Comparison of ENCODE assay signal across 10 mouse cellular contexts in the genomic region with DNA sequence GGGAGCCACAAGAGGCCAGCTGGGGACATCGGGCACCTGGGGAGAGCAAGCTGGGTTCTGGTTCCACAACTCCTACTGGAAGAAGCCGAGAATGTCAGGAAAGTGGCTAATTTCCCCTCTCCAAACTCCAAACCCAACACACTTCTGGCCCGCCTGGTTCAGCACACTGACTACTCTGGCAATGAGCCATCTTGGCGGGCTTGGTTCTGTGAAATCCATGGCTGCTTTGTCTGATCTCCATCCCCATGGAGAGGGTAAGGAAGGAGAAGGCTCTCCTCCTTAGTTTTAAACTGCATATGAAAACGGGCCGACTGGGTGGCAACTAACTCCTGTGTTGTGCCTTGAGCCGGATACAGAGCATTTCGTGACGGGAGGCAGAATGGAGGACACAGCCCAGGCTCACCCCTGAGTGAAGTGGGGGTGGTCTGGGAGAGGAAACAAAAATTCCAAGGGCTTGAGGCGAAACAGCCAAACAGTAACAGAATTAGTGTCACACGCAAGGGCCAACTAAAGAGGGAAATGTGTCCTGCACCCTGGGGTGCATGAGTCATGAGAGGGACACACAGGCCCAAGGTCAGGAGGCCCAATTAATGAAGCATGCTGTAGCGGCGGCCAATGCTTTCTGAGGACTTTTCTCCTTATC. TPM values are rescaled to one million over a fixed set of nuclear protein-coding genes. Genes with fewer than 3 reads are reported as not detected.
DNase-seq lines count a peak whose midpoint lies in the region; ATAC-seq and TF ChIP-seq lines count a peak whose summit lies in the region.
"Had no signal": no experiment of that assay in that cellular context is flagged by ENCODE, and none has a peak within 500 bp of the region (broad histone marks: within the 10 kb centered on the region; RNA-seq: fewer than 3 reads in every experiment).

No protein-coding gene starts in this region.

- H3K36me3 ChIP-seq in heart, adult 2 months (ENCODE audit: control insufficient read depth, insufficient read depth, low read length) = no peaks in the 10 kb centered on the region
- peaks cover 76% of the 10 kb centered on the region for H3K36me3 ChIP-seq in heart, embryonic 12.5 days
- H3K36me3 ChIP-seq in E14TG2a.4 (ENCODE audit: insufficient read depth, low read length) = peaks cover 8% of the 10 kb centered on the region
- H3K36me3 ChIP-seq in midbrain, embryonic 14.5 days (ENCODE audit: control insufficient read depth, insufficient read depth, low read length) = no peaks in the 10 kb centered on the region

- H3K4me3 ChIP-seq in heart, adult 2 months = no peak overlapping the region
- H3K4me3 ChIP-seq in heart, embryonic 12.5 days = no peak overlapping the region
- peak overlapping the region; percentile 39; the same call in 1 of the 2 replicates for H3K4me3 ChIP-seq in E14TG2a.4 (replicated peaks; ENCODE audit: low read length)
- H3K4me3 ChIP-seq in midbrain, embryonic 14.5 days (replicated peaks; ENCODE audit: low read depth, low read length) = no peak overlapping the region
- H3K4me3 ChIP-seq: neural tube, embryonic 12.5 days had no signal

- intact Hi-C loops in heart, adult 2 months (cut with DNase I) = no loop called here
- intact Hi-C loops in heart, postnatal 14 days (cut with DNase I) = no loop called here

- no peak overlapping the region for H3K4me2 ChIP-seq in heart, embryonic 12.5 days
- H3K4me2 ChIP-seq in midbrain, embryonic 14.5 days (ENCODE audit: low read length) = no peak overlapping the region
- H3K4me2 ChIP-seq: neural tube, embryonic 12.5 days had no signal

- 72% methylated on average over 13 of the region's 13 CpGs for WGBS in heart, adult 2 months
- 78% methylated on average over 13 of the region's 13 CpGs for WGBS in heart, embryonic 12.5 days
- 84% methylated on average over 13 of the region's 13 CpGs for WGBS in midbrain, embryonic 14.5 days

- no peak for ATAC-seq in heart, embryonic 12.5 days (ENCODE audit: insufficient number of reproducible peaks, low FRiP score)
- ATAC-seq in midbrain, embryonic 14.5 days (ENCODE audit: low FRiP score, low TSS enrichment) = no peak

- H3K27ac ChIP-seq in heart, adult 2 months = no peak overlapping the region
- H3K27ac ChIP-seq in heart, embryonic 12.5 days (ENCODE audit: poor library complexity, severe bottlenecking) = no peak overlapping the region
- H3K27ac ChIP-seq in midbrain, embryonic 14.5 days (replicated peaks; ENCODE audit: low read depth, low read length) = no peak overlapping the region
- H3K27ac ChIP-seq: neural tube, embryonic 12.5 days had no signal

- peak; percentile 49 to 50 for DNase-seq in heart, adult 2 months
- DNase-seq in cerebellum, adult 18-20 months = peak; percentile 17 to 38
- DNase-seq in heart, postnatal 14 days = peak; percentile 47 to 61
- DNase-seq in midbrain, embryonic 14.5 days = peak; percentile 44
- no peak for DNase-seq in ovary, postnatal 10 days (ENCODE audit: low spot score)
- no peak for DNase-seq in urinary bladder, adult 2 months (ENCODE audit: low spot score)

- no peak for TF ChIP-seq POLR2A in heart, adult 2 months (IDR thresholded peaks at IDR 0.05; ENCODE audit: insufficient read depth, low read depth, low read length)

- H3K27me3 ChIP-seq in heart, adult 2 months (ENCODE audit: control insufficient read depth, insufficient read depth, low read length) = no peaks in the 10 kb centered on the region
- no peaks in the 10 kb centered on the region for H3K27me3 ChIP-seq in heart, embryonic 12.5 days (replicated peaks)
- no peaks in the 10 kb centered on the region for H3K27me3 ChIP-seq in E14TG2a.4 (ENCODE audit: insufficient read depth, low read length)
- no peaks in the 10 kb centered on the region for H3K27me3 ChIP-seq in midbrain, embryonic 14.5 days (ENCODE audit: control insufficient read depth, insufficient read depth, low read length)
- H3K27me3 ChIP-seq: CH12.LX; neural tube, embryonic 12.5 days had no signal

- no peak for TF ChIP-seq EP300 in heart, adult 2 months (IDR thresholded peaks at IDR 0.05; ENCODE audit: insufficient read depth, low read depth, low read length)

- no peak for TF ChIP-seq CTCF in heart, adult 2 months (IDR thresholded peaks at IDR 0.05)
- no peak for TF ChIP-seq CTCF in E14TG2a.4 (conservative IDR thresholded peaks at IDR 0.05; ENCODE audit: low read length)

- H3K79me2 ChIP-seq in heart, adult 2 months (replicated peaks; ENCODE audit: control insufficient read depth, insufficient read depth, low read length) = no peaks in the 10 kb centered on the region

- H3K9me3 ChIP-seq in heart, embryonic 12.5 days (replicated peaks) = no peaks in the 10 kb centered on the region
- H3K9me3 ChIP-seq in E14TG2a.4 (ENCODE audit: low read length) = no peaks in the 10 kb centered on the region
- H3K9me3 ChIP-seq in midbrain, embryonic 14.5 days (ENCODE audit: control insufficient read depth, low read length) = no peaks in the 10 kb centered on the region
- H3K9me3 ChIP-seq: neural tube, embryonic 12.5 days had no signal

- no peak overlapping the region for H3K9ac ChIP-seq in heart, adult 2 months (ENCODE audit: low read depth, low read length)
- no peak overlapping the region for H3K9ac ChIP-seq in heart, embryonic 12.5 days
- no peak overlapping the region for H3K9ac ChIP-seq in midbrain, embryonic 14.5 days (replicated peaks; ENCODE audit: low read length)
- H3K9ac ChIP-seq: neural tube, embryonic 12.5 days had no signal

- peaks cover 2% of the 10 kb centered on the region for H3K4me1 ChIP-seq in heart, adult 2 months (ENCODE audit: control insufficient read depth, insufficient read depth, low read length)
- peaks cover 11% of the 10 kb centered on the region for H3K4me1 ChIP-seq in heart, embryonic 12.5 days (replicated peaks)
- H3K4me1 ChIP-seq in E14TG2a.4 (replicated peaks; ENCODE audit: low read depth, low read length) = peaks cover 30% of the 10 kb centered on the region
- H3K4me1 ChIP-seq in midbrain, embryonic 14.5 days (ENCODE audit: control insufficient read depth, insufficient read depth, low read length) = no peaks in the 10 kb centered on the region
- H3K4me1 ChIP-seq: neural tube, embryonic 12.5 days had no signal

RNA-seq across cellular contexts. Expression of a gene that starts 59.6 kb away (rescaled TPM):
- not detected for total RNA-seq in heart, adult 2 months (2021)
- polyA plus RNA-seq in heart, adult 2 months (2012; rRNA removed) = not detected in 2 replicates
- polyA plus RNA-seq in heart, embryonic 12.5 days (2016; fragmentation: Nextera tagmentation; extraction: Ambion mirVana) = not detected in 2 replicates
- total RNA-seq in heart, postnatal 14 days (2021) = not detected
- 0.43 and 0.45 TPM in 2 replicates for polyA plus RNA-seq in midbrain, embryonic 14.5 days (2014; fragmentation: Nextera tagmentation; extraction: Ambion mirVana)
- not detected in 2 replicates for polyA plus RNA-seq in urinary bladder, adult 2 months (2012; rRNA removed)
- total RNA-seq: CH12.LX had no signal

Comparison
In these comparisons a context has a peak if more than half of its experiments do, and no peak if none do; other contexts are left out.
1. DNase-seq: peak in heart, adult 2 months (2 of 2), cerebellum, adult 18-20 months (2 of 2), heart, postnatal 14 days (2 of 2) and midbrain, embryonic 14.5 days (single experiment); none in ovary, postnatal 10 days (single experiment) and urinary bladder, adult 2 months (single experiment).